ENCODE assay signal across 11 mouse cellular contexts in genomic region chr15:96272356-96272755, GRCm38 (mm10). TPM values are rescaled to one million over a fixed set of nuclear protein-coding genes. Genes with fewer than 3 reads are reported as not detected.
DNase-seq lines count a peak whose midpoint lies in the region; ATAC-seq lines count a peak whose summit lies in the region.
"Had no signal": no experiment of that assay in that cellular context is flagged by ENCODE, and none has a peak within 500 bp of the region (broad histone marks: within the 10 kb centered on the region; RNA-seq: fewer than 3 reads in every experiment).

No protein-coding gene starts in this region.

- WGBS in forebrain, embryonic 11.5 days, result 85% methylated on average over 11 of the region's 11 CpGs
- 80% methylated on average over 11 of the region's 11 CpGs for WGBS in forebrain, embryonic 15.5 days
- WGBS in stomach, embryonic 16.5 days, result 73% methylated on average over 11 of the region's 11 CpGs

- ATAC-seq in forebrain, embryonic 11.5 days (replicated peaks; ENCODE audit: low FRiP score), result 0 out of 2 replicates have a peak, but pooled peaks have one; percentile 56
- no peak for ATAC-seq in forebrain, embryonic 15.5 days (replicated peaks)
- peak; percentile 27; the same call in 1 of the 2 replicates for ATAC-seq in stomach, embryonic 16.5 days (ENCODE audit: insufficient read depth, low FRiP score)

- H3K9me3 ChIP-seq in forebrain, embryonic 11.5 days (ENCODE audit: control insufficient read depth, low read length), result no peaks in the 10 kb centered on the region; the same call in 1 of the 2 replicates
- no peaks in the 10 kb centered on the region for H3K9me3 ChIP-seq in forebrain, embryonic 15.5 days
- H3K9me3 ChIP-seq in stomach, embryonic 16.5 days (replicated peaks; ENCODE audit: control insufficient read depth, low read length), result peaks cover 6% of the 10 kb centered on the region

- H3K4me2 ChIP-seq in forebrain, embryonic 11.5 days (ENCODE audit: low read depth, low read length, severe bottlenecking), result no peak overlapping the region
- no peak overlapping the region for H3K4me2 ChIP-seq in forebrain, embryonic 15.5 days (replicated peaks)
- H3K4me2 ChIP-seq in stomach, embryonic 16.5 days (ENCODE audit: low read depth, low read length), result no peak overlapping the region
- H3K4me2 ChIP-seq: hindbrain, embryonic 13.5 days had no signal

- H3K4me3 ChIP-seq in forebrain, embryonic 11.5 days (ENCODE audit: low read depth, low read length), result no peak overlapping the region
- no peak overlapping the region for H3K4me3 ChIP-seq in forebrain, embryonic 15.5 days
- no peak overlapping the region for H3K4me3 ChIP-seq in stomach, embryonic 16.5 days (replicated peaks; ENCODE audit: low read length)
- H3K4me3 ChIP-seq: hindbrain, embryonic 13.5 days had no signal

- H3K9ac ChIP-seq in forebrain, embryonic 11.5 days (ENCODE audit: low read length), result no peak overlapping the region
- H3K9ac ChIP-seq in forebrain, embryonic 15.5 days (replicated peaks), result no peak overlapping the region
- H3K9ac ChIP-seq in stomach, embryonic 16.5 days (ENCODE audit: low read length), result no peak overlapping the region
- H3K9ac ChIP-seq: hindbrain, embryonic 13.5 days had no signal

- DNase-seq in forebrain, embryonic 11.5 days (ENCODE audit: low spot score), result peak; percentile 52
- DNase-seq in kidney, postnatal 14 days, result peak; percentile 29
- no peak for DNase-seq in kidney, adult 18-20 months
- DNase-seq in thymus, postnatal 36 days, result peak; percentile 29 to 45
- DNase-seq in thymus, postnatal 25 days, result no peak
- DNase-seq in frontal cortex, postnatal 36 days (ENCODE audit: low spot score in 2 of 2), result no peak
- DNase-seq: layer of hippocampus, postnatal 36 days; lung, postnatal 14 days had no signal

- peaks cover 5% of the 10 kb centered on the region; the same call in 1 of the 2 replicates for H3K36me3 ChIP-seq in forebrain, embryonic 11.5 days (ENCODE audit: control insufficient read depth, insufficient read depth, low read length)
- H3K36me3 ChIP-seq in forebrain, embryonic 15.5 days, result peaks cover 4% of the 10 kb centered on the region; the same call in 1 of the 2 replicates
- peaks cover 19% of the 10 kb centered on the region for H3K36me3 ChIP-seq in stomach, embryonic 16.5 days (ENCODE audit: control insufficient read depth, insufficient read depth, low read length)

- no peaks in the 10 kb centered on the region for H3K27me3 ChIP-seq in forebrain, embryonic 11.5 days (ENCODE audit: control insufficient read depth, insufficient read depth, low read length)
- no peaks in the 10 kb centered on the region for H3K27me3 ChIP-seq in forebrain, embryonic 15.5 days
- H3K27me3 ChIP-seq in stomach, embryonic 16.5 days (ENCODE audit: control insufficient read depth, insufficient read depth, low read length), result no peaks in the 10 kb centered on the region
- H3K27me3 ChIP-seq: hindbrain, embryonic 13.5 days had no signal

- peaks cover 2% of the 10 kb centered on the region; the same call in 1 of the 2 replicates for H3K4me1 ChIP-seq in forebrain, embryonic 11.5 days (replicated peaks; ENCODE audit: control insufficient read depth, insufficient read depth, low read length)
- H3K4me1 ChIP-seq in forebrain, embryonic 15.5 days, result peaks cover 3% of the 10 kb centered on the region; the same call in 1 of the 2 replicates
- H3K4me1 ChIP-seq in stomach, embryonic 16.5 days (ENCODE audit: control insufficient read depth, insufficient read depth, low read length), result peaks cover 10% of the 10 kb centered on the region

- H3K27ac ChIP-seq in forebrain, embryonic 11.5 days (ENCODE audit: low read depth, low read length), result no peak overlapping the region
- no peak overlapping the region for H3K27ac ChIP-seq in forebrain, embryonic 15.5 days (replicated peaks)
- no peak overlapping the region for H3K27ac ChIP-seq in stomach, embryonic 16.5 days (ENCODE audit: low read length)
- H3K27ac ChIP-seq: hindbrain, embryonic 13.5 days had no signal

RNA-seq across cellular contexts. Expression of gene Arid2, which starts 15.0 kb away (rescaled TPM):
- 42.4 and 47.4 TPM in 2 replicates for polyA plus RNA-seq in forebrain, embryonic 11.5 days (2014; fragmentation: Nextera tagmentation; extraction: Ambion mirVana)
- polyA plus RNA-seq in forebrain, embryonic 15.5 days (2015; fragmentation: Nextera tagmentation; extraction: Ambion mirVana), result 27.4 and 29.9 TPM in 2 replicates
- 17.1 and 19.7 TPM in 2 replicates for polyA plus RNA-seq in stomach, embryonic 16.5 days (2015; fragmentation: Nextera tagmentation; extraction: Ambion mirVana)

Comparison
In these comparisons a context has a peak if more than half of its experiments do, and no peak if none do; other contexts are left out.
1. DNase-seq: peak in forebrain, embryonic 11.5 days (single experiment), kidney, postnatal 14 days (single experiment) and thymus, postnatal 36 days (2 of 2); none in kidney, adult 18-20 months (single experiment), thymus, postnatal 25 days (single experiment) and frontal cortex, postnatal 36 days (0 of 2).